Mouse (Mus musculus) hindbrain, embryonic 11.5 days (tissue): ENCODE measurements around the gene Omp. TPM values are rescaled to one million over a fixed set of nuclear protein-coding genes. Genes with fewer than 3 reads are reported as not detected.
"Not testable (repeated sequence)": the region's sequence is repeated elsewhere in the genome, so short reads cannot be mapped to it uniquely, and the experiment has no call there.

Experiments
- ATAC-seq: fragments of 200-750 bp; cut with Nextera tagmentation; 2 replicates; pipeline ENCODE4 v1.8.0; 2017; ENCODE audit warnings: mild to moderate bottlenecking, moderate TSS enrichment, moderate library complexity; ENCODE audit not compliant: low FRiP score
- DNase-seq: peaks from one replicate; pipeline ENCODE4 v3.0.0-alpha.2; 2015; ENCODE audit warnings: low spot score
- H3K27ac ChIP-seq: fragments of 300-500 bp; sonication (generic); 2 replicates; pipeline ENCODE4 v1.5.1; 2014; ENCODE audit warnings: mild to moderate bottlenecking, low read depth, low read length
- H3K27me3 ChIP-seq: fragments of 300-500 bp; sonication (generic); 2 replicates; pipeline ENCODE4 v1.6.1; 2014; ENCODE audit warnings: mild to moderate bottlenecking, low read length, moderate library complexity, mixed read lengths; ENCODE audit not compliant: control insufficient read depth, insufficient read depth
- H3K36me3 ChIP-seq: fragments of 300-500 bp; sonication (generic); 2 replicates; pipeline ENCODE4 v1.6.1; 2014; ENCODE audit warnings: mild to moderate bottlenecking, low read length, moderate library complexity, mixed read lengths; ENCODE audit not compliant: control insufficient read depth, insufficient read depth
- H3K4me1 ChIP-seq: fragments of 300-500 bp; sonication (generic); replicated peaks from 2 replicates; pipeline ENCODE4 v1.6.1; 2014; ENCODE audit warnings: low read length, mixed read lengths; ENCODE audit not compliant: control insufficient read depth, insufficient read depth
- H3K4me2 ChIP-seq: fragments of 300-500 bp; sonication (generic); replicated peaks from 2 replicates; pipeline ENCODE4 v1.6.1; 2014; ENCODE audit warnings: mild to moderate bottlenecking, low read depth, low read length
- H3K4me3 ChIP-seq: fragments of 300-500 bp; sonication (generic); 2 replicates; pipeline ENCODE4 v1.5.1; 2014; ENCODE audit warnings: low read depth, low read length
- H3K9ac ChIP-seq: fragments of 300-500 bp; sonication (generic); 2 replicates; pipeline ENCODE4 v1.6.1; 2014; ENCODE audit warnings: low read depth, low read length
- H3K9me3 ChIP-seq: fragments of 300-500 bp; sonication (generic); 2 replicates; pipeline ENCODE4 v1.6.1; 2016; ENCODE audit warnings: low read length; ENCODE audit not compliant: control insufficient read depth
- WGBS: fragments of 180-500 bp; shearing (Covaris S2); extraction: QIAGEN DNeasy Blood & Tissue Kit; methylation state at CpG from one replicate; pipeline ENCODE4 v1.1.7; 2014; 5-methylcytosine and 5-hydroxymethylcytosine counted together
- polyA plus RNA-seq: library from polyadenylated mRNA; unstranded; fragments of >200 nt; fragmentation: Nextera tagmentation; extraction: Ambion mirVana; gene quantifications from 2 replicates; pipeline ENCODE4 v1.2.1, GENCODE M21; 2014

The Omp gene
- polyA plus RNA-seq, 1 experiment from 2014 or later: 0.25 TPM

DNA sequence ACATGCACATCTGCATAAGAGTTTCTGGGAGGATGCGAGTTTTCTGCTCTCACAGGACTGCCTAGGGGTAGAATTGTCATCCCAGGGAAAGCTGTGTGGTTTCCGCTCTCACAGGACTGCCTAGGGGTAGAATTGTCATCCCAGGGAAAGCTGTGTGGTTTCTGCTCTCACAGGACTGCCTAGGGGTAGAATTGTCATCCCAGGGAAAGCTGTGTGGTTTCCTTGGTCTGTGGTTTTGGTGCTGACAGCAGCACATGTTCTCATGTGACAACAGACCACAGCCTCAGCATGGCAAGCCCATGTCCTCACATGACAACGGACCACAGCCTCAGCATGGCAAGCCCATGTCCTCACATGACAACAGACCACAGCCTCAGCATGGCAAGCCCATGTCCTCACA, 42.0 kb upstream of the Omp start:
- H3K4me3 ChIP-seq, H3K9me3 ChIP-seq, H3K4me2 ChIP-seq, H3K9ac ChIP-seq, H3K36me3 ChIP-seq, H3K27me3 ChIP-seq, ATAC-seq, DNase-seq, H3K4me1 ChIP-seq: not testable (repeated sequence)
- peak overlapping the region; percentile 62; the same call in 1 of the 2 replicates for H3K27ac ChIP-seq
- WGBS: 73% methylated on average over 2 of the region's 3 CpGs

DNA sequence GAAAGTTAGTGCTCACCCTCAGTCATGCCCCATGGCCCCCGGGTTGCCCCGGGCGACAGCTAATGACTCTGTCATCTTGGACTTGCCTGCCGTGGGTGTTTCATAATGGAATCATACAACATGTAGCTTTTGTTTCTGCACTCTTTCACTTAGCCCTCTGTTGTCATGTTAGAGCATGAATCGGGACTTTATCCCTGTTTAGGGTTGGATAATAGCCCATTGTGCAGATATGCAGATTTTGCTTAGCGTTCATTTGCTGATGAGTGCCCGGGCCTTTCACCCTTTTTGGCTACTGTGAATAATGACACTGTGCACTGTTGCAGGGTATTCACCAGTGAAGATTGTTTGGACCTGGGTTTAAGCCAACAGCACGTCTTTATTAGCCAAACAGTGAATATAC, 41.3 kb upstream of the Omp start:
- Histone ChIP-seq H3K4me2 (no peak overlapping the region), H3K36me3 (no peaks in the 10 kb centered on the region), H3K27me3 (peaks cover 2% of the 10 kb centered on the region; the same call in 1 of the 2 replicates), H3K27ac (peak overlapping the region; percentile 81; the same call in 1 of the 2 replicates), H3K9me3 (no peaks in the 10 kb centered on the region), H3K4me3 (no peak overlapping the region), H3K4me1 (peaks cover 2% of the 10 kb centered on the region; the same call in 1 of the 2 replicates), H3K9ac (no peak overlapping the region)
- WGBS: 38% methylated on average over 8 of the region's 8 CpGs
- ATAC-seq (peak; percentile 91), DNase-seq (peak; percentile 68)

DNA sequence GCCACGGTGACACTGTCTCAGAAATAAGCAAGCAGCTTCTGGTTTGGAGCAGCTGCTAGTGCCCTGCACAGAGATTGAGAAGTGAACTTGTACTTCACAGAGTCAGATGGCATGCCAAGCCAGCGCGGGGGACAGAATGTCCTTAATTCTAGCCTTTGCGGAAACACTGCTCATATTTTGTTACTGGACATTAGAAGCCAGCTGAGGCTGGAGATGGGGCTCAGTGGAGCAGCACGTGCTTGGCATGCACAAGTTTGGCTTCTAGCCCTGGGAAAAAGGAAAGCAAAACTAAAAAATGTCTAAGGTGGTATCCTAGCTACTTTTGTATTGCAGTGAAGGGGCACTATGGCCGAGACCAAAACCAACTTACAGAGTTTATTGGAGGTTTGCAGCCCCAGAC, 40.0 kb upstream of the Omp start:
- no peaks in the 10 kb centered on the region for H3K9me3 ChIP-seq
- H3K4me3 ChIP-seq: no peak overlapping the region
- DNase-seq (peak; percentile 41), ATAC-seq (no peak)
- no peak overlapping the region for H3K4me2 ChIP-seq
- H3K27ac ChIP-seq: peak overlapping the region; percentile 81; the same call in 1 of the 2 replicates
- no peak overlapping the region for H3K9ac ChIP-seq
- WGBS: 79% methylated on average over 6 of the region's 6 CpGs
- H3K27me3 ChIP-seq: no peaks in the 10 kb centered on the region
- H3K4me1 ChIP-seq: peaks cover 2% of the 10 kb centered on the region; the same call in 1 of the 2 replicates
- no peaks in the 10 kb centered on the region for H3K36me3 ChIP-seq

DNA sequence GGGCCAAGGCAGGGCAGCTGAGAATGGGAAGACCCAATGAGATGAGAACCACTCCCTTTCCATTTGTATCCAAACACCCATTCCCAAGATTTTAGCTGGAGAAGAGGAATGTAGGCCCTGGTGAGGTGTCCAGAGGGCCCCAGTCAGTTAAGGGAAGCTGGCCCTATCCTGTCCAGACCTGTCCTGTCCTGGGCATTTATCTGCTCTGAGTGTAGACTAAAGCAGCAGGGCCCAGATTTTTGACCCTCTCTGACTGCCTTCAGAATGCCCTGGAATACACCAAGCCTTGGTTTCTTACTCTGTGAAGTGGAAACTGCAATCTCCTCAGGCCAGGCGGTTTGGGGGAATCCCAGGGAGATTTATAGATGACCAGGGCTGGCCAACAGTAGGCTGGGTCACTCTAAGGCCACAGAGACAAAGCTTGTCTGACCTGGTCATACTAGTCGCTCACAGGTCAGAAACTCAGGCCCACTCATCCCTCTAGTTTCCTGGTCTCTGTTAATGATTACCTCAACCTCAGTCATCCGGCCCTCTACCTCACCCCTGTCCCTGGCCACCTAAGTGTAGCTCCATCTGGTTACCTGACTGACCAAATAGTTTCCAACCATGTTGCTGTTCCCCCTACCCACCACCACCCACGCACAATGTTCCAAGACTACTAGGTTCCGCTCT, 33.4 kb upstream of the Omp start:
- no peak for DNase-seq
- WGBS: 87% methylated on average over 5 of the region's 5 CpGs
- Histone ChIP-seq H3K27me3 (no peaks in the 10 kb centered on the region), H3K9me3 (no peaks in the 10 kb centered on the region), H3K9ac (peak overlapping the region; percentile 68; the same call in 1 of the 2 replicates), H3K27ac (0 out of 2 replicates have a peak overlapping the region, but pooled peaks have one; percentile 6), H3K4me2 (peak overlapping the region; percentile 78), H3K4me3 (peak overlapping the region; percentile 72), H3K4me1 (0 out of 2 replicates have a peak, but pooled peaks cover 2% of the 10 kb centered on the region), H3K36me3 (no peaks in the 10 kb centered on the region)
- ATAC-seq: peak; percentile 46

DNA sequence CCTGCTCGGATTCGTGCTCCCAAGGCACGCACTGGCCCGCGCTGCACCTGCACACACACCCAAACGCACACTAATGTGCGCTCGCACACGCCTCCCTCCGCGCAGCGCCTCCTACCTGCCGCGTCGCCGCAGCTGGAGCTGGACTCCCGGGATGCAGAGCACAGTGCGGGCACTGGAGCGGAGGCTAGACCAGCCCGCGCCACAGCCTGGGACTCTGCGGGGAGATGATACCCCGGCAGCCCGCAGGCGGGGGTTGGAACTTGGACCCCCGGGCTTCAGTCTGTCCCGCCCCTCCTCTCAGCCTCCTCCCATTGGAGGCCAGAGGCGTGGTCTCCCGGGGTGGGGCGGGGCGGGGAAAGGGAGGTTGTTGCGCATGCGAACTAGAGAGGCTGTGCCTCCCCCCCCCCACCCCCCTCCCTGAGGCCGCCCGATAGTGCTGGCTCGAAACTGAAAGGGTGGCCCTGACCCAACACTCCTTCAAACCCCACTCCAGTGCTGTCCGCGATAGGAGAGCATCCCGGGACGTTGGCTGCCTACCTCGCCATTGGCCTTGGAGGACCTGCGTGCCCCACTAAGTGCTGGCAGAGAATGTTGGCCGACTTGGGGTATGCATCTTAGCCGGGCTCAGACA, 32.7 kb upstream of the Omp start, which contains the start of gene Capn5:
Capn5 (minus strand) TSS at position 346 of the 631 bp plus-strand sequence.
- peak within 1 kb of the TSS; percentile 68 for H3K9ac ChIP-seq
- peak; percentile 84 for DNase-seq
- peak; percentile 87 for ATAC-seq
- peak within 1 kb of the TSS; percentile 78 for H3K4me2 ChIP-seq
- no peaks in the 10 kb centered on the region for H3K27me3 ChIP-seq
- WGBS: 2% methylated on average over 41 of the region's 44 CpGs
- peak within 1 kb of the TSS; percentile 72 for H3K4me3 ChIP-seq
- no peaks in the 10 kb centered on the region for H3K9me3 ChIP-seq
- H3K36me3 ChIP-seq: no peaks in the 10 kb centered on the region
- 0 out of 2 replicates have a peak, but pooled peaks cover 2% of the 10 kb centered on the region for H3K4me1 ChIP-seq
- H3K27ac ChIP-seq: 0 out of 2 replicates have a peak within 1 kb of the TSS, but pooled peaks have one; percentile 6

DNA sequence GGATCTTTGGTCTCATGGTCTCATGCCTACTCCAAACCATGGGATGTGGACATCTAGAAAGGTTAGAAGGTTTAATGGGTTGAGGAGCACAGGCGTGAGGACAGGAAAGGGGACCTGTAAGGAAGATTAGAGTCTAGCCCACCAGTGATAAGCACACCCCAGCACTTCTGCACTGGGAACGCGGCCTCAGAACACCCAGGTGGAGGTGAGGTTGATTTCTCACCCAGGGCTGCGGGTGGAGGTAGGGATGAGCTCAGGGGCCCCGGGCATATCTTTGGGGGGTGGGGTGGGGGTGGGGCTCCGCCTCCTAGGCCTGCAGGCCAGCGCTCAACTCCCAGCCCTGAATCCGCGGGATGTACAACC, 32.2 kb upstream of the Omp start:
- ATAC-seq (no peak; the same call in 1 of the 2 replicates), DNase-seq (no peak)
- Histone ChIP-seq H3K27ac (no peak overlapping the region), H3K9ac (peak overlapping the region; percentile 68), H3K9me3 (no peaks in the 10 kb centered on the region), H3K4me2 (peak overlapping the region; percentile 78), H3K27me3 (no peaks in the 10 kb centered on the region), H3K4me1 (0 out of 2 replicates have a peak, but pooled peaks cover 2% of the 10 kb centered on the region), H3K4me3 (peak overlapping the region; percentile 72), H3K36me3 (no peaks in the 10 kb centered on the region)
- 22% methylated on average over 4 of the region's 9 CpGs for WGBS

DNA sequence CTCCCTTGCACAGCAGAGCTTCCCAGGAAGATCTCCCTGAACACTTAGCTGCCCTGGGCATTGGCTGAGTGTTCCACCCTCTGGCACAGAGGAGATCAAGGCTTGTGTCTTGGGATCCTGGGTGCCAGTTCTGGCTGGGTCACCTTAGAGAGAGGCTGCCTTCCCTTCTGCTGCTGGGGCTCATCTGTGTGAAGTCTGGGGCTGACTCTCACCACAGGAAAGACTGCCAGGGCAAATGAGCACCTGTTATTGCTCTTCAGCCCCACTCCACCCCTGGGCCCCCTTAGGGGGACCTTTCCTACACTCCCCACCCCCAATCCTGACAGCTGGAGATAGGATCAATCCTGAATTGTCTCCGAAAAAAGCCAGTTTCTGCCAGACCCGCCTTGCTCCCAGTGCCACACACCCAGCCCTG, 31.8 kb upstream of the Omp start:
- 60% methylated on average over 2 of the region's 2 CpGs for WGBS
- no peak for DNase-seq
- H3K4me2 ChIP-seq: peak overlapping the region; percentile 78

DNA sequence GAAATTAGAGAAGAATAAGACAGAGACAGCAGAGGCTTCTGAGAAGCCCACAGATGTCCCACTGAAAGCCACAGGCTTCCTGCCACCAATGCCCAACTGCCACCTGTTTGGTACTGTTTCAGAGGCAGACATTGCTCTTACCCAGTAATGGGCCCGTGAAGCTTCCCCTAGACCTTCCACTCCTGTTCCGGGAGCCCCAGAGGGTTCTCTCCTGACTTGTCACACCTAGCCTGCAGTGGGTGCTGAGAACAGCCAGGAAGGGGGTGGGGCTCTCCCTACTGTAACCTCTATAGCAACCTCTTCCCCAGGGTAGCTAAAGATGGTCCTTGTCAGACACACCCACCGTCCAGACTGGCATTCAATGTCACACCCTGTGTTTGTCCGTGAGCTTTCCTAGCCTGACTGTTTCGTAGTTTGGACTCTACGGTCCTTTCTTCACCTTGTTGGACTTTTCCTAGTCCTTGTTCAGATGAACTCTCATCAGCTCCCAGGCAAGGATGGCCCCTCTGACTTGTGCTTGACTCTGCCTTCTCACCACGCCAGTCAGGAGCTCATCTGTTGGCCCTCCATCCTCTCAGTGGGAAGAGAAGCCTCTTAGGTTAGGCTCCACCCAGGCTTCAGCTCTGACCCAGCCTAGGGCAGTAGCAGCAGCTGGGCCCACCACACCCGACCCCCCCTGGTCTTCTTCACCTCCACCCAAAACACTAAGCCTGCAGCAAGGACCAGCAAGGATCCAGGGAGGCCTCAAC, 31.2 kb upstream of the Omp start:
- Histone ChIP-seq H3K27me3 (no peaks in the 10 kb centered on the region), H3K27ac (no peak overlapping the region), H3K4me2 (no peak overlapping the region), H3K4me3 (no peak overlapping the region), H3K9me3 (no peaks in the 10 kb centered on the region), H3K36me3 (no peaks in the 10 kb centered on the region), H3K4me1 (0 out of 2 replicates have a peak, but pooled peaks cover 2% of the 10 kb centered on the region), H3K9ac (no peak overlapping the region)
- ATAC-seq (no peak), DNase-seq (no peak)
- 80% methylated on average over 8 of the region's 8 CpGs for WGBS

More for the DNA sequence above, 31.8 kb upstream of the Omp start:
- Histone ChIP-seq H3K4me1 (0 out of 2 replicates have a peak, but pooled peaks cover 2% of the 10 kb centered on the region), H3K27me3 (no peaks in the 10 kb centered on the region), H3K36me3 (no peaks in the 10 kb centered on the region), H3K9me3 (no peaks in the 10 kb centered on the region), H3K27ac (no peak overlapping the region), H3K9ac (no peak overlapping the region), H3K4me3 (peak overlapping the region; percentile 72)
- no peak for ATAC-seq
